Mouse (Mus musculus) ES-Bruce4 (cell line): ENCODE measurements around the gene Plekho2.

Source experiments
- CTCF ChIP-seq: IDR thresholded peaks from one replicate; pipeline ENCODE4 v1.8.1; 2011; ENCODE audit warnings: low read depth, low read length
- EP300 ChIP-seq: IDR thresholded peaks from 2 replicates; pipeline ENCODE4 v1.6.1; 2011; ENCODE audit warnings: low read depth, low read length; ENCODE audit not compliant: insufficient read depth
- POLR2A ChIP-seq: IDR thresholded peaks from one replicate; pipeline ENCODE4 v1.8.1; 2011; ENCODE audit warnings: low read length; ENCODE audit not compliant: insufficient read depth

DNA sequence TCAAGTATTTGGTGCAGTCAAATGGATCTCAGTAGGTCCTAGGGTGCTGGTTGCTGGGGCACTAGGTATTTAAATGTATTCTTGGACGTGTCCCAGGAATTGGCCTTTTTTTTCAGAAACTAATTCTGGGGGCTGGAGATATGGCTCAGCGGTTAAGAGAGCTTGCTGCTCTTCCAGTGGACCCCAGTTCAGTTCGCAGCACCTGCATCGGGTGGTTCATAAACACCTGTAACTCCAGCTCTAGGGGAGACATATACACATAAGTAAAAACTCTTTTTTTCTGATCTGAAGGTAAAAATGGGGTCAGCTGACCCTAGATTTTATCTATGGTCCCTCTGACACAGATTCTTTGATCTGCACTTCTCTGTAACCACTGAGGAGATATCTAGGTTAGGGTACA is 41.4 kb upstream of the Plekho2 start:
- no peak for TF ChIP-seq POLR2A
- no peak for TF ChIP-seq CTCF
- TF ChIP-seq EP300 = no peak
